Mouse (Mus musculus) heart, embryonic 14.5 days (tissue): ENCODE results near the gene Prkd3. TPM values are rescaled to one million over a fixed set of nuclear protein-coding genes. Genes with fewer than 3 reads are reported as not detected.

Experiments
- ATAC-seq: fragments of 200-750 bp; cut with Nextera tagmentation; 2 replicates; pipeline ENCODE4 v1.8.0; 2017; ENCODE audit warnings: low read depth, moderate TSS enrichment; ENCODE audit not compliant: insufficient number of reproducible peaks, insufficient read depth, low FRiP score
- H3K27ac ChIP-seq, 2 experiments: fragments of 200-500 bp in 1 of 2; fragments of 300-500 bp in 1 of 2; sonication (generic) in 1 of 2; replicated peaks in 1 of 2; 2 replicates each; pipeline ENCODE4 v1.5.1; 2012 to 2014; ENCODE audit warnings: low read depth in 2 of 2, low read length in 2 of 2, control low read depth in 1 of 2, mild to moderate bottlenecking in 1 of 2, mixed read lengths in 1 of 2; ENCODE audit not compliant: control insufficient read depth in 1 of 2, insufficient read depth in 1 of 2
- H3K27me3 ChIP-seq: fragments of 300-500 bp; sonication (generic); 2 replicates; pipeline ENCODE4 v1.6.1; 2014; ENCODE audit warnings: mild to moderate bottlenecking, low read length, control low read depth; ENCODE audit not compliant: control insufficient read depth, insufficient read depth
- H3K36me3 ChIP-seq: fragments of 300-500 bp; sonication (generic); 2 replicates; pipeline ENCODE4 v1.6.1; 2014; ENCODE audit warnings: mild to moderate bottlenecking, control low read depth, low read length, mixed read lengths; ENCODE audit not compliant: control insufficient read depth, insufficient read depth
- H3K4me1 ChIP-seq, 2 experiments: fragments of 200-500 bp in 1 of 2; fragments of 300-500 bp in 1 of 2; sonication (generic) in 1 of 2; 2 replicates each; pipeline ENCODE4 v1.6.1; 2012 to 2014; ENCODE audit warnings: low read length in 2 of 2, control low read depth in 1 of 2, mixed read lengths in 1 of 2; ENCODE audit not compliant: control insufficient read depth in 2 of 2, insufficient read depth in 2 of 2
- H3K4me2 ChIP-seq: fragments of 300-500 bp; sonication (generic); 2 replicates; pipeline ENCODE4 v1.6.1; 2014; ENCODE audit warnings: mild to moderate bottlenecking, low read length
- H3K4me3 ChIP-seq, 2 experiments: fragments of 200-500 bp in 1 of 2; fragments of 300-500 bp in 1 of 2; sonication (generic) in 1 of 2; 2 replicates each; pipeline ENCODE4 v1.5.1; 2012 to 2014; ENCODE audit warnings: low read length in 2 of 2, mild to moderate bottlenecking in 2 of 2, control low read depth in 1 of 2, low read depth in 1 of 2, moderate library complexity in 1 of 2; ENCODE audit not compliant: control insufficient read depth in 1 of 2, insufficient read depth in 1 of 2
- H3K9ac ChIP-seq: fragments of 300-500 bp; sonication (generic); 2 replicates; pipeline ENCODE4 v1.6.1; 2014; ENCODE audit warnings: mild to moderate bottlenecking, low read length
- H3K9me3 ChIP-seq: fragments of 300-500 bp; sonication (generic); 2 replicates; pipeline ENCODE4 v1.6.1; 2016; ENCODE audit warnings: low read length, control low read depth; ENCODE audit not compliant: control insufficient read depth
- whole genome bisulfite sequencing: fragments of 180-500 bp; shearing (Covaris S2); extraction: QIAGEN DNeasy Blood & Tissue Kit; methylation state at CpG from one replicate; pipeline ENCODE4 v1.1.7; 2014; 5-methylcytosine and 5-hydroxymethylcytosine counted together
- polyA plus RNA-seq: library from polyadenylated mRNA; unstranded; fragments of >200 nt; fragmentation: Nextera tagmentation; extraction: Ambion mirVana; gene quantifications from 2 replicates; pipeline ENCODE4 v1.2.1, GENCODE M21; 2014

Prkd3 gene
- polyA plus RNA-seq, 1 experiment from 2014 or later, result 28.2 TPM

DNA sequence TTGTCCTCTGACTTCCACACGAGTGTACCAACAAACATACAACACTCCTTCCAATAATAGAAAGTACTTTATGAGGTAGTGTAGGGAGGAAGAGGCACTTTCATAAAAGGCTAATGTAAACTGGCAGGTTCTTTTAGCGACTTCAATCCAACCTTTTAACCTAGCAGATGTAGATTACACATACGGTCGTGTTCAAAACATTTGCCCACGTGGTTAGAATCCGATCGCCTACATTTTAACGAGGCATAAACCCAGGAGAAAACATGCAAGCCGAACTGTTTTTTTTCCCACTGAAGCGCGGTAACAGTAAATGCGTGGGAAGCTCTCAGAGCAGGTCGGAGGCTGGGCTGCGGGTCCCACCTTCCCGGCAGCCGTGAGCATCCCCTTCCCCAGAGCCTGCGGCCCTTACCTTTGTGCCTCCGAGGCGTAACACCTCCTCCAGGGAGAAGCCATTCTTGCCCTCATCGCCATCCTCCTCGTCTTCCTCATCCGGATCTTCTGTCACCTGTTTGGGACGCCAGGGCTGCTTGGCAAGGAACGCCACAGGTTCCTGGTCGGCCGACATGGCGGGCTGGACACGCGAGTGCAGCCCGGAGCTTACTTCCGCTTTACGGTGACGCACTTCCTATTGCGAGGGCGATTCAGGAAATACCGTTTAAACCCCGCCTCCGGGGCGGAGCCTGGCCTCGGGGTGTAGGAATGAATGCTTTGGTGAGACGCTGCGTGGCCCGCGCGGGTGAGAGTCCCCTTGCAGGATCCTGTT lies 84.0 kb downstream of the Prkd3 start, which contains the start of the genes Cebpz and Ndufaf7:
Gene Cebpz, minus strand, starts transcription at position 601 of the 763 bp plus-strand sequence.
Gene Ndufaf7, plus strand, starts transcription at position 671 of the 763 bp plus-strand sequence.
- Histone ChIP-seq H3K27ac (peak within 1 kb of the TSS; percentile 29 to 30; a peak in 3 of 4 replicates), H3K36me3 (peaks cover 55% of the 10 kb centered on the region), H3K27me3 (no peaks in the 10 kb centered on the region), H3K4me2 (peak within 1 kb of the TSS; percentile 88), H3K9me3 (no peaks in the 10 kb centered on the region), H3K4me3 (peak within 1 kb of the TSS; percentile 83 to 85), H3K4me1 (peaks cover 3 to 18% of the 10 kb centered on the region in 2 experiments; a peak in 3 of 4 replicates), H3K9ac (peak within 1 kb of the TSS; percentile 85)
- WGBS, result under 1% methylated on average over 45 of the region's 45 CpGs
- peak; percentile 97 for ATAC-seq

DNA sequence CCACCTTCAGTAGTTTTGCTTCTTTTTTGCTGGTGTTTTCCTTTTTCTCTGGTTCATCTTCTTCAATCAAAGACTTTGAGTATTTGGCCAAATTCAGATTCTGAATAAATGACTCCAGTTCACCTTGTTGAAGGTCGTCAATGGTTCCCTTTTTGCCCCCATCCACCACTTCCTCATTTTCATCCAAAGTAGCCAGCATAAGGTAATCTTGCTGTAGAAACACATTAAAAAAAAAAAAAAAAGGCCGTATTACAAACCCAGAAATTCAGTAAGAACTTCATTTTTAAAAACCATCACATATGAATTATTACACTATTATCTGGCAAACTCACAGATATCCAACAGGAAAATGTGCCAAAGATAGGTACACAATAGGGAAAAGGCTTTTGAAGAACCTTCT lies 84.8 kb downstream of the Prkd3 start:
- peak overlapping the region; percentile 85 for H3K9ac ChIP-seq
- H3K9me3 ChIP-seq, result no peaks in the 10 kb centered on the region
- peaks cover 55% of the 10 kb centered on the region for H3K36me3 ChIP-seq
- peak overlapping the region; percentile 88 for H3K4me2 ChIP-seq
- no peak overlapping the region for H3K27ac ChIP-seq
- no peaks in the 10 kb centered on the region for H3K27me3 ChIP-seq
- H3K4me1 ChIP-seq, result peaks cover 3 to 18% of the 10 kb centered on the region in 2 experiments; a peak in 3 of 4 replicates
- no peak for ATAC-seq
- 82% methylated on average over 2 of the region's 2 CpGs for WGBS
- peak overlapping the region; percentile 83 to 85; a peak in 3 of 4 replicates for H3K4me3 ChIP-seq

DNA sequence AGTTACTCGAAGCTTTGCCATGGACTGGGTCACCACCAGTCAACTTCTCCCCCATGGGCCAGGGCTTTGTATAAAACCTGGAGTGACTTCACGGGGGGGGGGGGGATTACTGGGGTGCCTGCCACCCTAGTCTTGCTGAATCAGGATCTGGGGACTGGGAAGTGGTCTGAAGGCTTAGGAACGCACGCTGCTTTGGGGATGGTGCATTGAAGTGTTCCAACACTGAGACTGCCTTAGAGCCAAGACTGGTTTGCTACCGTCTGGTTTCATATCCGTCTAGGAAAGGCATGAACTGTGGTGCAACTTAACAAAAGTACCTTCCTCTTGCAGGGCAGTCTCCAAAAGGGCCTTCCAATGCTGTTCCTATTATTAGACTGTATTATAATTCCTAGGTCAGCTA lies 102.9 kb downstream of the Prkd3 start:
- H3K4me2 ChIP-seq, result peak overlapping the region; percentile 69
- 45% methylated on average over 6 of the region's 6 CpGs for WGBS

DNA sequence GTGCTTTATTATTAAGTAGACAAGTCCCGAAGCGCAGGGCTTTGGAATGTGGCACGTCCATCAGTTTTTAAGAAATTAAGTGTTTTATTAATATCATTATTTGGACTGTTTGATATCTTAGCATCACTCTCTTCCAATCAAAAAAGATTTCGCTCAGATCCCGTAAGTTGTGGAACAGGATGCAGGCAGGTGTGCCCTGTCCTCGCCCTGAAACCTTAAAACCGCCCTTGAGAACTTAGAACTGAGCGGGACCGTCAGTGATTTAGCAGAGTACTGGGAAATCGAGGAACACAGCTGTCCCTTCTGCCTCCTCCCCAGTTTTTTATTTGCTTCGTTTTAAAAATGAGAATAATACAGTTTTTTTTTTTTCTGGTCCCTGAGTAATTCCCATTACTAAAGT lies 103.7 kb downstream of the Prkd3 start:
- Histone ChIP-seq H3K27ac (peak overlapping the region; percentile 82 to 83), H3K4me2 (peak overlapping the region; percentile 69), H3K9ac (peak overlapping the region; percentile 77), H3K9me3 (no peaks in the 10 kb centered on the region), H3K4me1 (peaks cover 2 to 13% of the 10 kb centered on the region in 2 experiments; a peak in 2 of 4 replicates), H3K27me3 (no peaks in the 10 kb centered on the region), H3K4me3 (peak overlapping the region; percentile 55 to 77), H3K36me3 (peaks cover 39% of the 10 kb centered on the region)
- 2% methylated on average over 11 of the region's 11 CpGs for WGBS
- ATAC-seq, result no peak

More for the DNA sequence above, 102.9 kb downstream of the Prkd3 start:
- peaks cover 47% of the 10 kb centered on the region for H3K36me3 ChIP-seq
- H3K4me1 ChIP-seq, result peaks cover 2 to 13% of the 10 kb centered on the region in 2 experiments; a peak in 2 of 4 replicates
- H3K27me3 ChIP-seq, result no peaks in the 10 kb centered on the region
- no peaks in the 10 kb centered on the region for H3K9me3 ChIP-seq
- 0 out of 2 replicates have a peak overlapping the region, but pooled peaks have one; percentile 27 for H3K9ac ChIP-seq
- ATAC-seq, result no peak
- H3K4me3 ChIP-seq, result no peak overlapping the region
- H3K27ac ChIP-seq, result 0 out of 4 replicates have a peak overlapping the region, but pooled peaks of 1 of the 2 experiments have one; percentile 82

DNA sequence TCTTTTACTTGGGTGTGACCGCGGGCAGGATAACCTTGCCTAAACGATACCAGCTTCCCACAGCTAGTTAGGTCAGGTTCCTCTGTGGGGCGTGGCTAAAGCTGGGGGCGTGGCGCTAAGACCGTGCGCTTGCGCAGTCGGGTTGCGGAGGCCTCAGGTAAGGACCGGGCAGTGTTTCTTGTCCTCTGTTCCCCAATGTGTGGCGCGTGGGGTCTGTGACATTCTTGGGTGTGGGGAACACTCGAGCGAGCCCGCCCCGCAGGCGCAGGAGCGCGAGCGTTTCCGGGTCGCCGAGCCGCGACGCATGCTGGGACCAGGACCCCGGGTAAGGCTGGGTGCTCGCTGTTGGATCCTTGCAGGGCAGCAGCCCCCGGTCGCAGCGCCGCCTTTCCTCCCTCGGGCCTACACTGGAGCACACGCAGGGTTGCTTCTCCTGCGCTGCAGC lies 104.2 kb downstream of the Prkd3 start, which contains the start of gene Cebpzos:
Gene Cebpzos, plus strand, starts transcription at position 132 of the 445 bp plus-strand sequence.
- Histone ChIP-seq H3K36me3 (peaks cover 34% of the 10 kb centered on the region), H3K27ac (peak within 1 kb of the TSS; percentile 82 to 83), H3K9ac (peak within 1 kb of the TSS; percentile 77), H3K4me1 (peaks cover 2 to 13% of the 10 kb centered on the region in 2 experiments; a peak in 2 of 4 replicates), H3K27me3 (no peaks in the 10 kb centered on the region), H3K4me2 (peak within 1 kb of the TSS; percentile 69), H3K4me3 (peak within 1 kb of the TSS; percentile 55 to 77), H3K9me3 (no peaks in the 10 kb centered on the region)
- peak; percentile 95 for ATAC-seq
- WGBS, result under 1% methylated on average over 37 of the region's 37 CpGs

DNA sequence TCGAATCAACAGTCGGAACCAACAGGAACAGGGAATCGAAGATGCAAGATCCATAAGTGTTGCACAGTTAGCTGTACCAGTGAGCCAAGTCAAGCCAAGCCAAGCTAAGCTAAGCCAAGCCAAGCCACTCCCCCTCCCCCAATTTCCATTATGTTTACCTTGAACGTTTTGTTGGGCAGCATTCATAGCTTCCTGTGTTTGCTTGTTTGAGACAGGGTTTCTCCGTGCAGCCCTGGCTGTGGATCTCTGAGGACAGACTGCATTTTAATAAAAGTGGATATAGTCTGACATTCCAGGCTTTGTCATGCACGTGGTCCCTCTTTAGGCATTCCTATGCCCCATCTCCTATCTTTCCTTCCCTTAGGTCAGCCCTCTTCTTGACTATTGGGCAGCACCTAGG lies 104.8 kb downstream of the Prkd3 start:
- ATAC-seq, result no peak
- Histone ChIP-seq H3K4me2 (peak overlapping the region; percentile 69), H3K4me1 (peaks cover 2 to 13% of the 10 kb centered on the region in 2 experiments; a peak in 2 of 4 replicates), H3K36me3 (peaks cover 28% of the 10 kb centered on the region), H3K27me3 (no peaks in the 10 kb centered on the region), H3K4me3 (peak overlapping the region; percentile 55 to 77), H3K9me3 (no peaks in the 10 kb centered on the region), H3K27ac (peak overlapping the region; percentile 82 to 83), H3K9ac (peak overlapping the region; percentile 77)
- 53% methylated on average over 6 of the region's 6 CpGs for WGBS

DNA sequence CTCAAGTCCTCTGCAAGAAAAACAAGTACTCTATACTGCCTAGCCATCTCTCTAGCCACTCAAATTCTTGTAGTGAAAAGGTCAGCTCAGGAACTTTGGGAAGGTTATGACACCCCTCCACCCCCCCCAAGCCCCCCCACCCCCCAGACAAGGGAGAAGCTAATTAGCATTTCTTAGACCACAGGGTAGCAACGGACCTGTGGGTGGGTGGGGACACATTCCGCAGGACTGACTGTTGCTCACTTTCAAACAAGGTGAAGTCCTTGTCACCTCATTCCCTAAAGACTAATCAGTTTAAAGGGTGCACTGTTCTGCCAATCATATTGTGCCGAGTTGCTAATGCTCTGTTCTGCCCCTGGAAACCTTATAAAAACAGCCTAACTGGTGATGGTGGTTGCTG lies 106.7 kb downstream of the Prkd3 start:
- Histone ChIP-seq H3K36me3 (peaks cover 10% of the 10 kb centered on the region), H3K27me3 (no peaks in the 10 kb centered on the region), H3K4me3 (no peak overlapping the region), H3K9ac (no peak overlapping the region), H3K27ac (no peak overlapping the region), H3K4me1 (peaks cover 2 to 13% of the 10 kb centered on the region in 2 experiments; a peak in 2 of 4 replicates), H3K9me3 (no peaks in the 10 kb centered on the region), H3K4me2 (no peak overlapping the region)
- 67% methylated on average over 3 of the region's 3 CpGs for WGBS
- no peak for ATAC-seq
